Mouse (Mus musculus) lung, embryonic 14.5 days (tissue): ENCODE results near the gene Nsg1. TPM values are rescaled to one million over a fixed set of nuclear protein-coding genes. Genes with fewer than 3 reads are reported as not detected.

ENCODE experiments used
- ATAC-seq: fragments of 200-750 bp; cut with Nextera tagmentation; 2 replicates; pipeline ENCODE4 v1.8.0; 2017; ENCODE audit warnings: mild to moderate bottlenecking, moderate TSS enrichment, moderate library complexity; ENCODE audit not compliant: insufficient read depth
- DNase-seq: peaks from one replicate; pipeline ENCODE4 v3.0.0-alpha.2; 2015
- H3K27ac ChIP-seq: fragments of 300-500 bp; sonication (generic); 2 replicates; pipeline ENCODE4 v1.5.1; 2014; ENCODE audit warnings: low read depth, mild to moderate bottlenecking, moderate library complexity
- H3K27me3 ChIP-seq: fragments of 300-500 bp; sonication (generic); 2 replicates; pipeline ENCODE4 v1.6.1; 2014; ENCODE audit warnings: low read length, control low read depth; ENCODE audit not compliant: insufficient read depth
- H3K36me3 ChIP-seq: fragments of 300-500 bp; sonication (generic); 2 replicates; pipeline ENCODE4 v1.6.1; 2014; ENCODE audit warnings: control low read depth; ENCODE audit not compliant: insufficient read depth
- H3K4me1 ChIP-seq: fragments of 300-500 bp; sonication (generic); 2 replicates; pipeline ENCODE4 v1.6.1; 2014; ENCODE audit warnings: antibody characterized with exemption, control low read depth; ENCODE audit not compliant: insufficient read depth
- H3K4me2 ChIP-seq: fragments of 300-500 bp; sonication (generic); 2 replicates; pipeline ENCODE4 v1.6.1; 2014; ENCODE audit warnings: mild to moderate bottlenecking
- H3K4me3 ChIP-seq: fragments of 300-500 bp; sonication (generic); 2 replicates; pipeline ENCODE4 v1.5.1; 2014; ENCODE audit warnings: low read depth, low read length
- H3K9ac ChIP-seq: fragments of 300-500 bp; sonication (generic); 2 replicates; pipeline ENCODE4 v1.6.1; 2014
- H3K9me3 ChIP-seq: fragments of 300-500 bp; sonication (generic); 2 replicates; pipeline ENCODE4 v1.6.1; 2016; ENCODE audit warnings: low read depth, low read length, control low read depth
- CTCF ChIP-seq: IDR thresholded peaks from 2 replicates; pipeline ENCODE4 v1.5.1; 2016; ENCODE audit warnings: antibody characterized with exemption, low read depth
- WGBS: fragments of 180-500 bp; shearing (Covaris S2); extraction: QIAGEN DNeasy Blood & Tissue Kit; methylation state at CpG from one replicate; pipeline ENCODE4 v1.1.7; 2014; 5-methylcytosine and 5-hydroxymethylcytosine counted together
- polyA plus RNA-seq: library from polyadenylated mRNA; unstranded; fragments of >200 nt; fragmentation: Nextera tagmentation; extraction: Ambion mirVana; gene quantifications from 2 replicates; pipeline ENCODE4 v1.2.1, GENCODE M21; 2014

The Nsg1 gene
- polyA plus RNA-seq, 1 experiment from 2014 or later, result 18.2 TPM

DNA sequence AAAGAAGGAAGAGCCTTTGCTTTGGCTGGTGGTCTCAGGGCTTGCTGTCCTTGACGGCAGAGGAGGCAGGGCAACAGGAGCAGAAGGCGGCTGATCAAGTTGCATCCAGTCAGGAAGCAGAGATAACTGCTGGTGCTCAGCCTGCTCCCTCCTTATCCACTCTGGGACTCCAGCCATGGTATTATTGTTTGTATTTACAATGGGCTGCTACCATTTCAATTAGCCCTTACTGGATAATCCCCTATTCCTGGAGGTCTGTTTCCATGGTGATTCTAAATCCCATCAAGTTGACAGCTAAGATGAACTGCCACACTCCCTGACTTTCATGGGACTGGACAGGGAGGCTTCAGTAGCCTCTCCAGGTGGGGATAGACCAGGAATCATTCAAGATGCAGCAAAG lies 35.2 kb upstream of the Nsg1 start:
- 49% methylated on average over 2 of the region's 2 CpGs for WGBS

GRCm38 (mm10) chr5:38190907-38191306 lies 31.2 kb upstream of the Nsg1 start:
- Histone ChIP-seq H3K36me3 (no peaks in the 10 kb centered on the region), H3K4me3 (no peak overlapping the region), H3K27ac (no peak overlapping the region), H3K9ac (no peak overlapping the region), H3K4me1 (no peaks in the 10 kb centered on the region), H3K9me3 (no peaks in the 10 kb centered on the region), H3K27me3 (no peaks in the 10 kb centered on the region), H3K4me2 (no peak overlapping the region)
- no peak for DNase-seq
- WGBS, result 86% methylated on average over 3 of the region's 3 CpGs
- TF ChIP-seq CTCF, result no peak
- ATAC-seq, result no peak

More for the DNA sequence above, 35.2 kb upstream of the Nsg1 start:
- Histone ChIP-seq H3K9ac (no peak overlapping the region), H3K4me1 (no peaks in the 10 kb centered on the region), H3K27me3 (no peaks in the 10 kb centered on the region), H3K9me3 (no peaks in the 10 kb centered on the region), H3K4me3 (no peak overlapping the region), H3K36me3 (0 out of 2 replicates have a peak, but pooled peaks cover 7% of the 10 kb centered on the region), H3K27ac (no peak overlapping the region), H3K4me2 (no peak overlapping the region)
- ATAC-seq (no peak), DNase-seq (no peak)
- no peak for TF ChIP-seq CTCF

DNA sequence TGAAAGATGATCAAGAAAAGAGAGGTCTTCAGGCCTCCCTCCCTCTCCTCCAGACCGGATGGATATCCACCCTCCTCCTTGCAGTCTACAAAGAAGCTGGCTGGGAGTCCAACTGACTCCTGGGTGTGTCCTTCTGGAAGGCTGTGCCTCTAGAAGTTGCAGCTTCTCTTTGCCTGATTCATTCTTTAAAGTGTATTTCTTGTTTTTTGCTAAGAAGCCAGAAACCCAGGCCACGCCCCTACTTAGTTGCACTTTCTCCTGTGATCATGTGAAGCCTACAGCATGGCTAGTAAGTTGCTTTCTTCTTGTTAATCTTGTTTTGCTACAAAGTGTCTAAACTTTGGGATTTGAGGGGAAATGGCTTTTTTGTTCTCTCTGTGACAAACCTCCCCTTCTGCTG lies 27.3 kb upstream of the Nsg1 start:
- H3K4me1 ChIP-seq, result no peaks in the 10 kb centered on the region
- no peak for DNase-seq
- no peak overlapping the region for H3K9ac ChIP-seq
- no peak for ATAC-seq
- H3K27ac ChIP-seq, result no peak overlapping the region
- H3K4me2 ChIP-seq, result no peak overlapping the region
- WGBS, result 76% methylated on average over 2 of the region's 2 CpGs
- H3K4me3 ChIP-seq, result no peak overlapping the region
- H3K9me3 ChIP-seq, result no peaks in the 10 kb centered on the region
- TF ChIP-seq CTCF, result no peak
- H3K27me3 ChIP-seq, result no peaks in the 10 kb centered on the region
- H3K36me3 ChIP-seq, result no peaks in the 10 kb centered on the region

DNA sequence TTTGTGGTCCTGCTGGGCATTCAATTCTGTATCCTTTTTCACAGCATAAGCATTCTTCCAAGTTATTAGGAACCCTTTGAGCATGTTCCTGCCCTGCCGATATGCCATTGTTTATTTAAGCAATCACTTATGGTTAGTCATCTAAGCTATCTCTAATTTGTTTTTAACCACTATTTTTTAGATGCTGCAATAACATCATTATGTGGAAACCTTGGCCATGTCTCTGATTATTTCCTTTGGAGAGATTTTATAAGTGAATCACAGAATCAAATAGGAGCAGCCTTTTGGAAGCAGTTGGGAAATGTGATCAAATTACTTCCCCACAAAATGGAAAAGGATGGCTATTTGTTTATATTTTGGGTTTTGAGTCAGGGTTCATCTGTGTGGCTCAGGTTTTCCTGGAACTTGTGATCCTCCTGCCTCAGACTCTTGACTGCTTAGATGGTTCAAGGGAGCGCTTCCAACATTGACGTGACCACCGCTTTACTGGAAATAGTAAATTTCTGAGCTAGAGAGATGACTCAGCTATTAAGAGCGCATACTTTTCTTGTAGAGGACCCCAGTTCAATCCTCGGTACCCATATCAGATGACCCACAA lies 25.1 kb upstream of the Nsg1 start:
- no peak for TF ChIP-seq CTCF
- H3K9ac ChIP-seq, result no peak overlapping the region
- ATAC-seq (no peak), DNase-seq (no peak)
- H3K27me3 ChIP-seq, result no peaks in the 10 kb centered on the region
- H3K36me3 ChIP-seq, result no peaks in the 10 kb centered on the region
- H3K4me2 ChIP-seq, result no peak overlapping the region
- H3K27ac ChIP-seq, result no peak overlapping the region
- WGBS, result 76% methylated on average over 6 of the region's 6 CpGs
- no peak overlapping the region for H3K4me3 ChIP-seq
- no peaks in the 10 kb centered on the region for H3K4me1 ChIP-seq
- H3K9me3 ChIP-seq, result no peaks in the 10 kb centered on the region

GRCm38 (mm10) chr5:38174256-38174912 lies 14.7 kb upstream of the Nsg1 start:
- 76% methylated on average over 16 of the region's 16 CpGs for WGBS
- Histone ChIP-seq H3K27ac (no peak overlapping the region), H3K27me3 (no peaks in the 10 kb centered on the region), H3K9ac (no peak overlapping the region), H3K4me2 (no peak overlapping the region), H3K36me3 (no peaks in the 10 kb centered on the region), H3K9me3 (no peaks in the 10 kb centered on the region), H3K4me3 (no peak overlapping the region), H3K4me1 (no peaks in the 10 kb centered on the region)
- TF ChIP-seq CTCF, result no peak
- DNase-seq, result no peak
- no peak for ATAC-seq

GRCm38 (mm10) chr5:38173766-38174165 lies 14.1 kb upstream of the Nsg1 start:
- Histone ChIP-seq H3K27ac (no peak overlapping the region), H3K9me3 (no peaks in the 10 kb centered on the region), H3K4me1 (no peaks in the 10 kb centered on the region), H3K4me2 (no peak overlapping the region), H3K27me3 (no peaks in the 10 kb centered on the region), H3K9ac (no peak overlapping the region), H3K4me3 (no peak overlapping the region), H3K36me3 (no peaks in the 10 kb centered on the region)
- DNase-seq, result peak; percentile 52
- no peak for TF ChIP-seq CTCF
- no peak for ATAC-seq
- WGBS, result 34% methylated on average over 5 of the region's 5 CpGs

DNA sequence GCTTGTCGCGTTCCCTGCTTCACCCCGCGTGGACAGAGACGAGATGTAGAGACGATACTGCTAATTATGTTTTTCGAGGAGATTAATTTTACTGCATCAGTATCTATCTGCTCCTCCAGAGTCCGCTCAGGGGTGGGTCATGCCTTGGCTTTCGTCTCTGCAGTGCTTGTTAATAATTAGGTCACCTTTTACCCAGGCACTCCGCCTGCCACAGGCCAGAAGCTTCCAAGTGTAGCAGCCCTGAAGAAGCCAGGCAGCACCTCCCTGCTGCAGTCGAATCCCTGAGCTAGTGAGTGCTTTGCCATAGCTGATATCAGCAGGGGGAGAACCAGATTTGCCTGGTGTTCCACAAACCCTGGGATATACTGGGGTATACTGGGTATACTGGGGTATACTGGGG lies 8.8 kb upstream of the Nsg1 start:
- no peak overlapping the region for H3K4me3 ChIP-seq
- no peaks in the 10 kb centered on the region for H3K27me3 ChIP-seq
- no peak overlapping the region for H3K27ac ChIP-seq
- no peak overlapping the region for H3K9ac ChIP-seq
- H3K4me1 ChIP-seq, result no peaks in the 10 kb centered on the region
- no peaks in the 10 kb centered on the region for H3K36me3 ChIP-seq
- ATAC-seq (no peak), DNase-seq (no peak)
- no peak overlapping the region for H3K4me2 ChIP-seq
- no peak for TF ChIP-seq CTCF
- 65% methylated on average over 11 of the region's 11 CpGs for WGBS
- H3K9me3 ChIP-seq, result no peaks in the 10 kb centered on the region
